Mouse (Mus musculus): ENCODE data around the gene Mak. TPM values are rescaled to one million over a fixed set of nuclear protein-coding genes. Genes with fewer than 3 reads are reported as not detected.

Mak gene
- total and polyA plus RNA-seq, 2 experiments from 2014 or later, result 1.1 to 2.2 TPM

GRCm38 (mm10) chr13:41015829-41016634 lies 63.5 kb downstream of the Mak start, which contains the start of gene Tmem14c:
Gene Tmem14c, plus strand, starts transcription at chr13:41016292.
- Histone ChIP-seq H3K9me3 (ENCODE audit: low read length) (no peaks in the 10 kb centered on the region), H3K4me2 (ENCODE audit: low read depth, low read length, poor library complexity, severe bottlenecking) (peak within 1 kb of the TSS; percentile 58), H3K36me3 (ENCODE audit: insufficient read depth, low read length) (peaks cover 23% of the 10 kb centered on the region), H3K4me1 (ENCODE audit: insufficient read depth, low read length) (peaks cover 8% of the 10 kb centered on the region; the same call in 1 of the 2 replicates), H3K27me3 (ENCODE audit: insufficient read depth, low read length) (no peaks in the 10 kb centered on the region), H3K9ac (replicated peaks; ENCODE audit: low read length, poor library complexity, severe bottlenecking) (peak within 1 kb of the TSS; percentile 9), H3K27ac (ENCODE audit: low read depth, low read length) (peak within 1 kb of the TSS; percentile 62), H3K4me3 (ENCODE audit: low read depth, low read length) (peak within 1 kb of the TSS; percentile 56)
- 1% methylated on average over 43 of the region's 43 CpGs for WGBS
- 0 out of 2 replicates have a peak, but pooled peaks have one; percentile 6 for TF ChIP-seq CTCF (IDR thresholded peaks at IDR 0.05)
- ATAC-seq (ENCODE audit: low FRiP score) (peak; percentile 98), DNase-seq (ENCODE audit: low spot score) (peak; percentile 94)

GRCm38 (mm10) chr13:41008946-41009345 lies 70.6 kb downstream of the Mak start:
- Histone ChIP-seq H3K4me1 (ENCODE audit: insufficient read depth, low read length) (no peaks in the 10 kb centered on the region), H3K27me3 (ENCODE audit: insufficient read depth, low read length) (no peaks in the 10 kb centered on the region), H3K9ac (replicated peaks; ENCODE audit: low read length, poor library complexity, severe bottlenecking) (no peak overlapping the region), H3K36me3 (ENCODE audit: insufficient read depth, low read length) (peaks cover 62% of the 10 kb centered on the region), H3K4me2 (ENCODE audit: low read depth, low read length, poor library complexity, severe bottlenecking) (no peak overlapping the region), H3K4me3 (ENCODE audit: low read depth, low read length) (no peak overlapping the region), H3K9me3 (ENCODE audit: low read length) (no peaks in the 10 kb centered on the region), H3K27ac (ENCODE audit: low read depth, low read length) (no peak overlapping the region)
- no peak for DNase-seq (ENCODE audit: low spot score)
- 86% methylated on average over 8 of the region's 8 CpGs for WGBS
- peak; percentile 32; the same call in 1 of the 2 replicates for TF ChIP-seq CTCF (IDR thresholded peaks at IDR 0.05)
- no peak for ATAC-seq (ENCODE audit: low FRiP score)

DNA sequence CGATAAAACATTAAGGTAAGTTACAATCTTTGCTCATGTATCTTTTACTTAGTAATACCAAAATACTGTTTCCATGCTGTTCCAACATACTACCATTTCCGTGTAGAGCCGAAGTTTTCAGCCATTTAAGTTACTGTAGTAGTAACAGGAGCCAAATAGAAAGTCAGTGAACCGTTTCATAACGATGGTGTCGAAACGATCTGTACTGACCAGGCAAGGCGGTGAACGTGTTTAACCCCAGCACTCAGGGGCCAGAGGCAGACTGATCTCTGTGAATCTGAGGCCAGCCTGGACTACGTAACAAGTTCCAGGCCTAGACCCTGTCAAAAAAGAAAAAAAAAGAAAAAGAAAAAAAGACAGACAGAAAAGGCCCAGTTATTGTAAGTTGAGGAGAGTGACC lies 71.2 kb downstream of the Mak start:
- 95% methylated on average over 10 of the region's 10 CpGs for WGBS
- Histone ChIP-seq H3K27me3 (ENCODE audit: insufficient read depth, low read length) (no peaks in the 10 kb centered on the region), H3K27ac (ENCODE audit: low read depth, low read length) (no peak overlapping the region), H3K4me3 (ENCODE audit: low read depth, low read length) (no peak overlapping the region), H3K9ac (replicated peaks; ENCODE audit: low read length, poor library complexity, severe bottlenecking) (no peak overlapping the region), H3K4me2 (ENCODE audit: low read depth, low read length, poor library complexity, severe bottlenecking) (no peak overlapping the region), H3K4me1 (ENCODE audit: insufficient read depth, low read length) (no peaks in the 10 kb centered on the region), H3K9me3 (ENCODE audit: low read length) (no peaks in the 10 kb centered on the region), H3K36me3 (ENCODE audit: insufficient read depth, low read length) (peaks cover 62% of the 10 kb centered on the region)
- TF ChIP-seq CTCF (IDR thresholded peaks at IDR 0.05), result no peak
- DNase-seq (ENCODE audit: low spot score) (no peak), ATAC-seq (ENCODE audit: low FRiP score) (no peak)

DNA sequence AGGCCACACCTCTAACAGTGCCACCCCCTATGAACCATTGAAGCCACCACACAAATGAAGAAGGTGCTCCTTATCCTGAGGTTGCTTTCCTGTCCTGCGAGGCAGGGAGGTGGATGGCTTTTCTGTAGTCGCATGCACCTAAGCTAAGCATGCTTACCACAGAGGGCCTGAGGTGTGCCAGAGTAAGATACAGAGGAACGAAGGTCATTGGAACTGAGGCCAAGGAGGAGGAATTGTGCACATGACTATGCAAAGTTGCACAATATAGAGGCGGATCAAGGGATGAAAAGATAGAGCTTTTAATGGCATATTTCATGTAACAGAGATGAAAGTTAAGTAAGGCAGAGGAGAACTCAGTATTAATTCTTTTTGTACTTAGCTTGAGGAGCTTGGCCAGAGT lies 73.3 kb downstream of the Mak start:
- H3K27ac ChIP-seq (ENCODE audit: low read depth, low read length), result no peak overlapping the region
- H3K4me2 ChIP-seq (ENCODE audit: low read depth, low read length, poor library complexity, severe bottlenecking), result no peak overlapping the region
- H3K9me3 ChIP-seq (ENCODE audit: low read length), result no peaks in the 10 kb centered on the region
- DNase-seq (ENCODE audit: low spot score), result no peak
- no peak for TF ChIP-seq CTCF (IDR thresholded peaks at IDR 0.05)
- H3K4me1 ChIP-seq (ENCODE audit: insufficient read depth, low read length), result peaks cover 5% of the 10 kb centered on the region; the same call in 1 of the 2 replicates
- H3K4me3 ChIP-seq (ENCODE audit: low read depth, low read length), result no peak overlapping the region
- WGBS, result 96% methylated on average over 4 of the region's 4 CpGs
- peaks cover 47% of the 10 kb centered on the region for H3K36me3 ChIP-seq (ENCODE audit: insufficient read depth, low read length)
- ATAC-seq (ENCODE audit: low FRiP score), result no peak
- H3K9ac ChIP-seq (replicated peaks; ENCODE audit: low read length, poor library complexity, severe bottlenecking), result no peak overlapping the region
- H3K27me3 ChIP-seq (ENCODE audit: insufficient read depth, low read length), result no peaks in the 10 kb centered on the region

DNA sequence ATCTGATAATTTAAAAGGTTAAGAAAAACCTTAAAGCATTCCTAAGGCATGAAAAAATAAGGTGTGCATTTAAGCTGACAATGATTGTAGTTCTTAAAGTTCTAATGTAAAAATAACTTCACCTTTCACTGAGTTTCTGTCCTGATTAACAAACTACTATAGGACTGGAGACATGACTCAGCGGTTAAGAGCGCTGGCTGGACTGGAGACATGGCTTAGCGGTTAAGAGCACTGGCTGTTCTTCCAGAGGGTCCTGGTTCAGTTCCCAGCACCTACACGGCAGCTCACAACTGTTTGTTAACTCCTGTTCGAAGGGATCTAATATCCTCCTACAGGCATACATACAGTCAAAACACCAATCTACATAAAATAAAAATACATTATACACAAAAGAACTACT lies 77.5 kb downstream of the Mak start:
- no peaks in the 10 kb centered on the region for H3K27me3 ChIP-seq (ENCODE audit: insufficient read depth, low read length)
- H3K27ac ChIP-seq (ENCODE audit: low read depth, low read length), result no peak overlapping the region
- H3K4me2 ChIP-seq (ENCODE audit: low read depth, low read length, poor library complexity, severe bottlenecking), result peak overlapping the region; percentile 88
- TF ChIP-seq CTCF (IDR thresholded peaks at IDR 0.05), result no peak
- no peak overlapping the region for H3K9ac ChIP-seq (replicated peaks; ENCODE audit: low read length, poor library complexity, severe bottlenecking)
- 87% methylated on average over 5 of the region's 5 CpGs for WGBS
- peaks cover 14% of the 10 kb centered on the region for H3K36me3 ChIP-seq (ENCODE audit: insufficient read depth, low read length)
- DNase-seq (ENCODE audit: low spot score) (no peak), ATAC-seq (ENCODE audit: low FRiP score) (no peak)
- H3K9me3 ChIP-seq (ENCODE audit: low read length), result no peaks in the 10 kb centered on the region
- H3K4me1 ChIP-seq (ENCODE audit: insufficient read depth, low read length), result peaks cover 9% of the 10 kb centered on the region; the same call in 1 of the 2 replicates
- peak overlapping the region; percentile 96 for H3K4me3 ChIP-seq (ENCODE audit: low read depth, low read length)

Data from midbrain, postnatal 0 days (tissue).